10 mouse cellular contexts compared by ENCODE assay signal in the genomic region with DNA sequence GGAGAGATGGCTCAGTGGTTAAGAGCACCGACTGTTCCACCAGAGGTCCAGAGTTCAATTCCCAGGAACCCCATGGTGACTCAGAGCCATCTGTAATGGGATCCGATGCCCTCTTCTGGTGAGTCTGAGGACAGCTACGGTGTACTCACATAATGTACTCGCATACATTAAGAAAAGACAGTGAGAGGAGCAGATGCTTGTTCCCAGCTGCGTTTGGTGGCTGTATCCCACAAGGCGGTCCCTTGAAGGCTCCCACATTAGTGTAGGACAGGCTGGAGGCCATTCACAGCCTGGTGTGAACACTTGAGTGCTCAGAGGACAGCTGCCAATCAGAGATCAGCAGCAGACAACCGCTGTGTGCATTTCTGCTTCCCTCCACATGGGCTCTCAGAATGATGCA. TPM values are rescaled to one million over a fixed set of nuclear protein-coding genes. Genes with fewer than 3 reads are reported as not detected.
A peak's percentile ranks its signal among the peaks of the same experiment; 100 is the strongest.
DNase-seq lines count a peak whose midpoint lies in the region; ATAC-seq lines count a peak whose summit lies in the region.
"Had no signal": no experiment of that assay in that cellular context is flagged by ENCODE, and none has a peak within 500 bp of the region (broad histone marks: within the 10 kb centered on the region; RNA-seq: fewer than 3 reads in every experiment).

No protein-coding gene starts in this region.

- H3K9me3 ChIP-seq in hindbrain, embryonic 10.5 days, result no peaks in the 10 kb centered on the region
- H3K9me3 ChIP-seq in hindbrain, embryonic 12.5 days (replicated peaks), result no peaks in the 10 kb centered on the region
- no peaks in the 10 kb centered on the region for H3K9me3 ChIP-seq in midbrain, embryonic 14.5 days (ENCODE audit: control insufficient read depth, low read length)
- no peaks in the 10 kb centered on the region for H3K9me3 ChIP-seq in midbrain, embryonic 16.5 days (replicated peaks; ENCODE audit: control insufficient read depth, low read length, poor library complexity, severe bottlenecking)

- peaks cover 78% of the 10 kb centered on the region for H3K36me3 ChIP-seq in hindbrain, embryonic 10.5 days
- peaks cover 58% of the 10 kb centered on the region for H3K36me3 ChIP-seq in hindbrain, embryonic 12.5 days
- H3K36me3 ChIP-seq in midbrain, embryonic 14.5 days (ENCODE audit: control insufficient read depth, insufficient read depth, low read length), result peaks cover 59% of the 10 kb centered on the region
- peaks cover 29% of the 10 kb centered on the region for H3K36me3 ChIP-seq in midbrain, embryonic 16.5 days (ENCODE audit: control insufficient read depth, insufficient read depth, low read length)
- H3K36me3 ChIP-seq in splenic B cell, adult 2 months (ENCODE audit: control insufficient read depth, insufficient read depth, low read length, poor library complexity, severe bottlenecking), result peaks cover 7% of the 10 kb centered on the region

- H3K4me1 ChIP-seq in hindbrain, embryonic 10.5 days (replicated peaks), result peaks cover 9% of the 10 kb centered on the region
- H3K4me1 ChIP-seq in hindbrain, embryonic 12.5 days, result peaks cover 6% of the 10 kb centered on the region
- peaks cover 4% of the 10 kb centered on the region; the same call in 1 of the 2 replicates for H3K4me1 ChIP-seq in midbrain, embryonic 14.5 days (ENCODE audit: control insufficient read depth, insufficient read depth, low read length)
- peaks cover 6% of the 10 kb centered on the region for H3K4me1 ChIP-seq in midbrain, embryonic 16.5 days (ENCODE audit: control insufficient read depth, insufficient read depth, low read length)

- no peak for ATAC-seq in hindbrain, embryonic 12.5 days (ENCODE audit: low FRiP score)
- ATAC-seq in midbrain, embryonic 14.5 days (ENCODE audit: low FRiP score, low TSS enrichment), result no peak
- ATAC-seq in midbrain, embryonic 16.5 days, result no peak
- 0 out of 2 replicates have a peak, but pooled peaks have one; percentile 21 for ATAC-seq in common myeloid progenitor, adult 5-6 weeks (replicated peaks; ENCODE audit: low read depth, poor library complexity, severe bottlenecking)

- H3K27me3 ChIP-seq in hindbrain, embryonic 10.5 days (ENCODE audit: insufficient read depth, poor library complexity, severe bottlenecking), result no peaks in the 10 kb centered on the region
- no peaks in the 10 kb centered on the region for H3K27me3 ChIP-seq in hindbrain, embryonic 12.5 days
- H3K27me3 ChIP-seq in midbrain, embryonic 14.5 days (ENCODE audit: control insufficient read depth, insufficient read depth, low read length), result no peaks in the 10 kb centered on the region
- no peaks in the 10 kb centered on the region for H3K27me3 ChIP-seq in midbrain, embryonic 16.5 days (ENCODE audit: control insufficient read depth, insufficient read depth, low read depth, low read length)
- no peaks in the 10 kb centered on the region for H3K27me3 ChIP-seq in splenic B cell, adult 2 months (ENCODE audit: control insufficient read depth, insufficient read depth, low read length, poor library complexity, severe bottlenecking)

- WGBS in hindbrain, embryonic 10.5 days, result 64% methylated on average over 7 of the region's 7 CpGs
- WGBS in hindbrain, embryonic 12.5 days, result 56% methylated on average over 7 of the region's 7 CpGs
- WGBS in midbrain, embryonic 14.5 days, result 53% methylated on average over 7 of the region's 7 CpGs
- WGBS in midbrain, embryonic 16.5 days, result 43% methylated on average over 7 of the region's 7 CpGs

- H3K27ac ChIP-seq in hindbrain, embryonic 10.5 days, result no peak overlapping the region
- H3K27ac ChIP-seq in hindbrain, embryonic 12.5 days, result no peak overlapping the region
- no peak overlapping the region for H3K27ac ChIP-seq in midbrain, embryonic 14.5 days (replicated peaks; ENCODE audit: low read depth, low read length)
- H3K27ac ChIP-seq in midbrain, embryonic 16.5 days (ENCODE audit: low read length), result no peak overlapping the region

- H3K4me3 ChIP-seq in hindbrain, embryonic 10.5 days, result no peak overlapping the region
- no peak overlapping the region for H3K4me3 ChIP-seq in hindbrain, embryonic 12.5 days
- H3K4me3 ChIP-seq in midbrain, embryonic 14.5 days (replicated peaks; ENCODE audit: low read depth, low read length), result no peak overlapping the region
- no peak overlapping the region for H3K4me3 ChIP-seq in midbrain, embryonic 16.5 days (ENCODE audit: low read depth, low read length)
- H3K4me3 ChIP-seq: erythroblast, embryonic 14.5 days had no signal

- peak; percentile 45 for DNase-seq in hindbrain, embryonic 10.5 days (ENCODE audit: low spot score)
- DNase-seq in midbrain, embryonic 14.5 days, result peak; percentile 41
- DNase-seq in splenic B cell, adult 2 months (ENCODE audit: low read depth, low spot score), result peak; percentile 31
- DNase-seq in spleen, postnatal 14 days (ENCODE audit: low spot score in 2 of 2), result no peak
- no peak for DNase-seq in cerebellum, postnatal 4 days (ENCODE audit: low spot score in 2 of 2)
- DNase-seq: spleen, adult 18-20 months had no signal

- H3K4me2 ChIP-seq in hindbrain, embryonic 12.5 days (replicated peaks), result no peak overlapping the region
- H3K4me2 ChIP-seq in midbrain, embryonic 14.5 days (ENCODE audit: low read length), result no peak overlapping the region
- no peak overlapping the region for H3K4me2 ChIP-seq in midbrain, embryonic 16.5 days (ENCODE audit: low read length)

- no peak overlapping the region for H3K9ac ChIP-seq in hindbrain, embryonic 12.5 days
- no peak overlapping the region for H3K9ac ChIP-seq in midbrain, embryonic 14.5 days (replicated peaks; ENCODE audit: low read length)
- no peak overlapping the region for H3K9ac ChIP-seq in midbrain, embryonic 16.5 days (ENCODE audit: low read depth, low read length)

RNA-seq across cellular contexts. Expression of gene Chuk, which starts 4.4 kb away (rescaled TPM):
- polyA plus RNA-seq in hindbrain, embryonic 10.5 days (2016; fragmentation: Nextera tagmentation; extraction: Ambion mirVana), result 40.1 and 45.0 TPM in 2 replicates
- polyA plus RNA-seq in hindbrain, embryonic 12.5 days (2016; fragmentation: Nextera tagmentation; extraction: Ambion mirVana), result 64.8 and 66.2 TPM in 2 replicates
- 59.2 and 60.1 TPM in 2 replicates for polyA plus RNA-seq in midbrain, embryonic 14.5 days (2014; fragmentation: Nextera tagmentation; extraction: Ambion mirVana)
- 65.7 and 65.8 TPM in 2 replicates for polyA plus RNA-seq in midbrain, embryonic 16.5 days (2015; fragmentation: Nextera tagmentation; extraction: Ambion mirVana)
- 55.9 and 60.6 TPM in 2 replicates for total RNA-seq in common myeloid progenitor, adult 5-6 weeks (2017)

RNA-seq across cellular contexts. Expression of gene Cwf19l1, which starts 24.0 kb away (rescaled TPM):
- polyA plus RNA-seq in hindbrain, embryonic 10.5 days (2016; fragmentation: Nextera tagmentation; extraction: Ambion mirVana), result 34.5 and 39.8 TPM in 2 replicates
- 35.6 and 38.6 TPM in 2 replicates for polyA plus RNA-seq in hindbrain, embryonic 12.5 days (2016; fragmentation: Nextera tagmentation; extraction: Ambion mirVana)
- 31.2 and 38.4 TPM in 2 replicates for polyA plus RNA-seq in midbrain, embryonic 14.5 days (2014; fragmentation: Nextera tagmentation; extraction: Ambion mirVana)
- polyA plus RNA-seq in midbrain, embryonic 16.5 days (2015; fragmentation: Nextera tagmentation; extraction: Ambion mirVana), result 31.1 and 33.3 TPM in 2 replicates
- total RNA-seq in common myeloid progenitor, adult 5-6 weeks (2017), result 39.3 and 51.6 TPM in 2 replicates

RNA-seq across cellular contexts. Expression of gene Bloc1s2, which starts 34.5 kb away (rescaled TPM):
- 110 and 118 TPM in 2 replicates for polyA plus RNA-seq in hindbrain, embryonic 10.5 days (2016; fragmentation: Nextera tagmentation; extraction: Ambion mirVana)
- polyA plus RNA-seq in hindbrain, embryonic 12.5 days (2016; fragmentation: Nextera tagmentation; extraction: Ambion mirVana), result 125 and 138 TPM in 2 replicates
- polyA plus RNA-seq in midbrain, embryonic 14.5 days (2014; fragmentation: Nextera tagmentation; extraction: Ambion mirVana), result 166 and 176 TPM in 2 replicates
- 161 and 164 TPM in 2 replicates for polyA plus RNA-seq in midbrain, embryonic 16.5 days (2015; fragmentation: Nextera tagmentation; extraction: Ambion mirVana)
- 69.7 and 106 TPM in 2 replicates for total RNA-seq in common myeloid progenitor, adult 5-6 weeks (2017)

RNA-seq across cellular contexts. Expression of gene Erlin1, which starts 42.1 kb away (rescaled TPM):
- polyA plus RNA-seq in hindbrain, embryonic 10.5 days (2016; fragmentation: Nextera tagmentation; extraction: Ambion mirVana), result 18.5 and 24.3 TPM in 2 replicates
- polyA plus RNA-seq in hindbrain, embryonic 12.5 days (2016; fragmentation: Nextera tagmentation; extraction: Ambion mirVana), result 23.3 and 23.5 TPM in 2 replicates
- polyA plus RNA-seq in midbrain, embryonic 14.5 days (2014; fragmentation: Nextera tagmentation; extraction: Ambion mirVana), result 15.1 and 16.3 TPM in 2 replicates
- 23.7 and 24.4 TPM in 2 replicates for polyA plus RNA-seq in midbrain, embryonic 16.5 days (2015; fragmentation: Nextera tagmentation; extraction: Ambion mirVana)
- total RNA-seq in common myeloid progenitor, adult 5-6 weeks (2017), result 30.6 and 35.3 TPM in 2 replicates

Comparison
In these comparisons a context has a peak if more than half of its experiments do, and no peak if none do; other contexts are left out.
1. DNase-seq: peak in hindbrain, embryonic 10.5 days (single experiment), midbrain, embryonic 14.5 days (single experiment) and splenic B cell, adult 2 months (single experiment); none in spleen, postnatal 14 days (0 of 2) and cerebellum, postnatal 4 days (0 of 2).